Mouse (Mus musculus) forebrain, postnatal 0 days (tissue): ENCODE data around the gene Fbxw21. TPM values are rescaled to one million over a fixed set of nuclear protein-coding genes. Genes with fewer than 3 reads are reported as not detected.
"Not testable (repeated sequence)": the region's sequence is repeated elsewhere in the genome, so short reads cannot be mapped to it uniquely, and the experiment has no call there.

ENCODE experiments used
- ATAC-seq: fragments of 200-750 bp; cut with Nextera tagmentation; 2 replicates; pipeline ENCODE4 v1.8.0; 2017; ENCODE audit warnings: mild to moderate bottlenecking, moderate library complexity
- DNase-seq: peaks from one replicate; pipeline ENCODE4 v3.0.0-alpha.2; 2015
- H3K27ac ChIP-seq: fragments of 300-500 bp; sonication (generic); 2 replicates; pipeline ENCODE4 v1.5.1; 2014; ENCODE audit warnings: low read depth, mild to moderate bottlenecking, antibody characterized with exemption, low read length, moderate library complexity, mixed read lengths
- H3K27me3 ChIP-seq: fragments of 300-500 bp; sonication (generic); 2 replicates; pipeline ENCODE4 v1.6.1; 2014; ENCODE audit warnings: mild to moderate bottlenecking, low read length, mixed read lengths; ENCODE audit not compliant: insufficient read depth
- H3K36me3 ChIP-seq: fragments of 300-500 bp; sonication (generic); 2 replicates; pipeline ENCODE4 v1.6.1; 2014; ENCODE audit warnings: mild to moderate bottlenecking, moderate library complexity; ENCODE audit not compliant: insufficient read depth
- H3K4me1 ChIP-seq: fragments of 300-500 bp; sonication (generic); 2 replicates; pipeline ENCODE4 v1.6.1; 2014; ENCODE audit warnings: antibody characterized with exemption; ENCODE audit not compliant: insufficient read depth
- H3K4me2 ChIP-seq: fragments of 300-500 bp; sonication (generic); 2 replicates; pipeline ENCODE4 v1.6.1; 2014; ENCODE audit warnings: low read depth, mild to moderate bottlenecking, moderate library complexity
- H3K4me3 ChIP-seq: fragments of 300-500 bp; sonication (generic); 2 replicates; pipeline ENCODE4 v1.5.1; 2014; ENCODE audit warnings: low read depth, low read length, mixed read lengths
- H3K9ac ChIP-seq: fragments of 300-500 bp; sonication (generic); 2 replicates; pipeline ENCODE4 v1.6.1; 2014; ENCODE audit warnings: mild to moderate bottlenecking
- H3K9me3 ChIP-seq: fragments of 300-500 bp; sonication (generic); 2 replicates; pipeline ENCODE4 v1.6.1; 2016; ENCODE audit warnings: low read length
- CTCF ChIP-seq: sonication (generic); IDR thresholded peaks from 2 replicates; pipeline ENCODE4 v1.5.1; 2016; ENCODE audit warnings: antibody characterized with exemption, control low read depth, low read depth
- WGBS: fragments of 180-500 bp; shearing (Covaris S2); extraction: QIAGEN DNeasy Blood & Tissue Kit; methylation state at CpG from one replicate; pipeline ENCODE4 v1.1.7; 2014; 5-methylcytosine and 5-hydroxymethylcytosine counted together
- polyA plus RNA-seq: library from polyadenylated mRNA; unstranded; fragments of >200 nt; fragmentation: Nextera tagmentation; extraction: Ambion mirVana; gene quantifications from 2 replicates; pipeline ENCODE4 v1.2.1, GENCODE M21; 2015
- total RNA-seq: library from RNA; depleted of rRNA; stranded (reverse); fragments of >200 nt; gene quantifications from 2 replicates; pipeline ENCODE4 v1.2.3, GENCODE M21; 2014; rRNA removed

Gene Fbxw21
- total RNA-seq (not detected in 2 replicates), polyA plus RNA-seq (not detected in 2 replicates)

DNA sequence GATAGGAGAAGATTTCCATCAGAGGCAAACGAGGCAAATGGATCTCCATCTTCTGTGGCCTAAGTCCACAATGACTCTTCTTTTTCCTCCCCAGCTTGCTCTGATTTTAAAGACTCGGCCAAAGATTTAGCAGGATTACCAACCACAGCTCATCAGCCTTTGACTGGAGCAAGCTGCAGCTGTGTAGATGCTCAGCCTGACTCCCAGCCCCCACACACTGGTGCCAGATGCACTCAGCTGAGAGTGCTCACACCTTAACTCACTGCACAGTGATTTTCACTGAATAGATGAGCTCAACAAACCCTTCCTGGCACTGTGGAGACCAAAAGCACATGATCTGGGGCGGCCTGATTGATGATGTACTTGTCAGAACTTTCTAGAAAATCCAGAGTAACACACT, at the start of gene Fbxw21:
Gene Fbxw21 (minus strand): TSS at position 101 of the 400 bp plus-strand sequence.
- DNase-seq, result no peak
- no peaks in the 10 kb centered on the region for H3K4me1 ChIP-seq
- no peak within 1 kb of the TSS for H3K9ac ChIP-seq
- 66% methylated on average over 3 of the region's 3 CpGs for WGBS
- no peak within 1 kb of the TSS for H3K27ac ChIP-seq
- no peak for TF ChIP-seq CTCF
- ATAC-seq, result no peak
- no peaks in the 10 kb centered on the region for H3K36me3 ChIP-seq
- H3K27me3 ChIP-seq, result no peaks in the 10 kb centered on the region
- H3K4me2 ChIP-seq, result no peak within 1 kb of the TSS
- no peaks in the 10 kb centered on the region for H3K9me3 ChIP-seq
- H3K4me3 ChIP-seq, result no peak within 1 kb of the TSS

DNA sequence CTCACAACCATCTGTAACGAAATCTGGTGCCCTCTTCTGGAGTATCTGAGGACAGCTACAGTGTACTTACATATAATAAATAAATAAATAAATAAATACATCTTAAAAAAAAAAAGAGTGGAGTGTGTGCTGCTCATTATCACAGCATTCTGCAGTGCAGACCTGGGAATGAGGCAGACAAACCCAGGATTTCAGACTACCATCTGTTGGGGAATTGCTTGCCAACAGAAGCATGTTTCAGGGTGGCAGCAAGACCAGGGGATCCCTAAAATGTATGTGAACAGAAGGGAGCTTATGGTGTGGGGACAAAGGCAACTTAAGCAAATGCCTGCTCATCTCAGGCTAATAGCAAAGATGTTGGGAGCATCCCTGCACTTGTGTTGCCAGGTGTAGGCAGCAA, 39.5 kb upstream of the Fbxw21 start:
- not testable (repeated sequence) for H3K9me3 ChIP-seq, ATAC-seq, H3K27me3 ChIP-seq, H3K9ac ChIP-seq, H3K4me3 ChIP-seq, H3K4me2 ChIP-seq, H3K4me1 ChIP-seq, H3K27ac ChIP-seq, H3K36me3 ChIP-seq
- WGBS, result 60% methylated on average over 1 of the region's 1 CpGs
- DNase-seq, result peak; percentile 49

DNA sequence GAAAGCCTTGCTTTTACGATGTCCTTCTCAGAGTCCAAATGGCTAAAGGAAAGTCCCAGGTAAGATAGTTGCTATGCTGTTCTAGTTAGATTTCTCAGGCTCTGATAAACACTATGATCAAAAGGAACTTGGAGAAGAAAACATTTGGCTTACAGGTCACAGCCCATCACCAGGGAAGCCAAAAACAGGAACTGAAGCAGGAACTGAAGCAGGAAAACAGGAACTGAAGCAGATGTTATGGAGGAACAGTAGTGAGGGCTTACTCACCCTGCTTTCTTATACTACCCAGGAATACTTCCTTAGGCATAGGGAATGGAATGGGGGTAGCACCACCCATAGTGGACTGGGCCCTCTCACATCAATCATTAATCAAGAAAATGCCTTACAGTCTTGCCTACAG, 38.5 kb upstream of the Fbxw21 start:
- no peak for TF ChIP-seq CTCF
- Histone ChIP-seq H3K27ac (no peak overlapping the region), H3K9ac (no peak overlapping the region), H3K9me3 (no peaks in the 10 kb centered on the region), H3K4me2 (no peak overlapping the region), H3K4me3 (no peak overlapping the region), H3K4me1 (no peaks in the 10 kb centered on the region), H3K36me3 (no peaks in the 10 kb centered on the region), H3K27me3 (no peaks in the 10 kb centered on the region)
- no peak for ATAC-seq
- DNase-seq, result no peak
- WGBS, result 90% methylated on average over 1 of the region's 1 CpGs

DNA sequence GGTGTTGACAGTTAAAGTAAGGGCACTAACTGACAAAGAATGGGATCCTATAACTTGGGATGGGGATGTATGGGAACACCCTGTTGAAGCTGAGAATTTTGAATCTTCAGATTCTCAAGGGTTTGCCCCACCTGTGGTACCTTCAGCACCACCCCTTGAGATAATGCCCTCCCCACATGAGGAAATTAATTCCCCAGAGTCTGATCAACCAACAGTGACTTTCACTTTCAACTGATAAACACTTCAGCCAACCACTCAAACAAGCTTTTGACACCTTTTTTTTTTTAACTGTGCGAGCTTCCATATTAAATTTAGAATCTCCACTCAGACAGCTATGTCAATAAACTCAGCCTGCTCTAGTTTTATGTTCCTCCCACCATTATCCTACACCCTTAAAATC, 37.5 kb upstream of the Fbxw21 start:
- 54% methylated on average over 1 of the region's 1 CpGs for WGBS

DNA sequence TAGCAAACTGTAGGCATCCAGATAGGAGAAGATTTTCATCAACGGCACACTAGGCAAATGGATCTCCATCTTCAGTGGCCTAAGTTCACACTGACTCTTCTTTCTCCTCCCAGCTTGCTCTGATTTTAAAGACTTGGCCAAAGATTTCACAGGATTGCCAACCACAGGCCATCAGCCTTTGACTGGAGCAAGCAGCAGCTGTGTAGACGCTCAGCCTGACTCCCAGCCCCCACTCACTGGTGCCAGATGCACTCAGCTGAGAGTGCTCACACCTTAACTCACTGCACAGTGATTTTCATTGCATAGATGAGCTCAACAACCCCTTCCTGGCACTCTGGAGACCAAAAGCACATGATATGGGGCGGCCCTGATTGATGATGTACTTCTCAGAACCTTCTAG, 34.0 kb upstream of the Fbxw21 start, which contains the start of gene Fbxw13:
Gene Fbxw13 (minus strand): TSS at position 101 of the 400 bp plus-strand sequence.
- not testable (repeated sequence) for H3K4me1 ChIP-seq, H3K27me3 ChIP-seq, H3K9ac ChIP-seq, H3K4me2 ChIP-seq, DNase-seq, H3K9me3 ChIP-seq, H3K36me3 ChIP-seq, H3K4me3 ChIP-seq, ATAC-seq, H3K27ac ChIP-seq
- WGBS, result 86% methylated on average over 3 of the region's 3 CpGs

More for the DNA sequence above, 37.5 kb upstream of the Fbxw21 start:
- TF ChIP-seq CTCF, result no peak
- Histone ChIP-seq H3K4me3 (no peak overlapping the region), H3K4me1 (no peaks in the 10 kb centered on the region), H3K4me2 (no peak overlapping the region), H3K9me3 (no peaks in the 10 kb centered on the region), H3K27ac (no peak overlapping the region), H3K9ac (no peak overlapping the region), H3K36me3 (no peaks in the 10 kb centered on the region), H3K27me3 (no peaks in the 10 kb centered on the region)
- no peak for ATAC-seq
- no peak for DNase-seq

DNA sequence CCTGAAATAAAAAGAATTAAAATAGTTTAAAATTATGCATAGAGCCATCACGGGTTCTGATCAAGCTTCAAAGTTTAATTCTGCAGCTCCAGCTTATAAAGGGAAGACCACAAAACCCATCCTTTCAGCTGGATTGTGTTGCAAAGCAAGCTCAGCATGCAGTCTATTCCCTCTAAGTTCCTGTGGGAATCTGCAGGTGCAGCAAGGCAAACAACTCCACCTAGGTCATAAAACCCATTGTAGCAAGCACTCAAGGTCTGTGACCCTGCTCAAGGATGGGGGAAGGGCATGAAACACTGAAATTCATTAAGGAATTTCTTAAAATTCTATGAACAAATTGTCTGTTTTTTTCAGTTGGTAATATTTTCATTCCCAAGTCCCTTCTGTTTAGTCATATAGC, 15.4 kb upstream of the Fbxw21 start:
- Histone ChIP-seq H3K4me3 (no peak overlapping the region), H3K9me3 (no peaks in the 10 kb centered on the region), H3K4me2 (no peak overlapping the region), H3K27ac (no peak overlapping the region), H3K4me1 (no peaks in the 10 kb centered on the region), H3K27me3 (no peaks in the 10 kb centered on the region), H3K36me3 (no peaks in the 10 kb centered on the region), H3K9ac (no peak overlapping the region)
- 77% methylated on average over 1 of the region's 1 CpGs for WGBS
- ATAC-seq (no peak), DNase-seq (no peak)
- no peak for TF ChIP-seq CTCF

DNA sequence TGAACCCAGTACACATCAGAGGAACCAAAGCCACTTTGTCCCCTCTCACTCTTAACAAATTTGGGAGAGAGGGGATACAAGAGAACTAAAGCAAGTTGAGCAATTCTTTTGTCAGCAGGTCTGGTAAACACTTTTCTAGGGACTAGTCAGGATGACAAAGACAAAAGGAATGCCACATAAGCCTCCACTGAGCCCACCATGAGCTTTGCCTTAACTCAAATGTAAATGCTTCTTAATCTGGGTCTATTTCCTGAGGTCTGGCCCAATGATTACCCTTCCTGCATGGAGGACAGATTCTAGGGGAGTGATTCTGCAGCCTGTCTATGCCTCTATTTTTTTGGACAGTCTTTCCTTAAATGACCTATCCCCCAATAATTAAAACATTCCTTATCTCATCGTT, 14.5 kb upstream of the Fbxw21 start:
- no peak for ATAC-seq
- H3K9me3 ChIP-seq, result no peaks in the 10 kb centered on the region
- no peak for TF ChIP-seq CTCF
- H3K4me1 ChIP-seq, result no peaks in the 10 kb centered on the region
- H3K27ac ChIP-seq, result no peak overlapping the region
- H3K27me3 ChIP-seq, result no peaks in the 10 kb centered on the region
- H3K4me3 ChIP-seq, result no peak overlapping the region
- H3K4me2 ChIP-seq, result no peak overlapping the region
- DNase-seq, result no peak
- no peak overlapping the region for H3K9ac ChIP-seq
- 81% methylated on average over 1 of the region's 1 CpGs for WGBS
- no peaks in the 10 kb centered on the region for H3K36me3 ChIP-seq

DNA sequence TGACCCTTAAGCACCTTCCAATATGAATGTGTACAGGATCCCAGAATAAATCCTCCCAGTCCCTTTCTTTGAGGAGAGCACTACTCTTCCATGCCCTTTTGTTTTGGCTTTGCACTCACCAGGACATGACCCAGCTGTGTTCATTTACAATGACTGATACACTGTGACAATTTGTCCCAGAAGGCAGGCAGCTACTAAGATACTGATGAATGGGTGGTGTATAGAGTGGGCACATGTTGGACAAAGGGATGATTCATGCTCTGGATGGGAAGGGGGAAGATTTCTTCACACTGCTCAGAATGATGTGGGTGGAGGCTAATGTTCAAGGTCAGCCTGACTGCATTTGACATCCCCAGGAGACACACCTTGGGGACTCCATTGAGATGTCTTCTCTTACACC, 5.5 kb upstream of the Fbxw21 start:
- Histone ChIP-seq H3K4me2 (no peak overlapping the region), H3K4me1 (no peaks in the 10 kb centered on the region), H3K27me3 (no peaks in the 10 kb centered on the region), H3K36me3 (no peaks in the 10 kb centered on the region), H3K9ac (no peak overlapping the region), H3K27ac (no peak overlapping the region), H3K4me3 (no peak overlapping the region), H3K9me3 (no peaks in the 10 kb centered on the region)
- no peak for TF ChIP-seq CTCF
- ATAC-seq (no peak), DNase-seq (no peak)
